Mouse (Mus musculus): Measurements from ENCODE around the gene Kcnh1.

DNA sequence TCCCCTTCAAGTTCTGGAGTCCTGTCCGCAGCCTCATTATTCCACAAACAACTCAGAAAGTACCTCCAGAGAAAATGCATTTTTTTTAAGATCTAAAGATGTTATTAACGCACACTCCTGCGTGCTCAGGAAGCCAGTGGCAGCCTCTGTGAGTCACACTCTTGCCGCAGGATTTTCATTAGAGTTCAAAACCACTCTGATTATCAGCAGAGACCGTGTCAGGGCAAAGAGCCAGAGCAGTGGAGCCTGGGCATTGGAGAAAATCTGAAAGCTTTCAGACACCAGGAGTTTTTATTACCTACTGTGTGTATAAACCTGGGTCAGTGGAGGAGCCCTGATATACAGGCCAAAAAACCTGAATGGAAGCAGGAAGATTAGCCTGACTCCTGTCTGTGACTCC lies 287.6 kb downstream of the Kcnh1 start:
- no peak for TF ChIP-seq CTCF (IDR thresholded peaks at IDR 0.05; ENCODE audit: low read depth, low read length)
- TF ChIP-seq EP300 (IDR thresholded peaks at IDR 0.05; ENCODE audit: insufficient read depth, low read depth, low read length), result no peak
- no peak for TF ChIP-seq POLR2A (IDR thresholded peaks at IDR 0.05; ENCODE audit: insufficient read depth, low read length)

Measured in ES-Bruce4 (cell line).